Mouse (Mus musculus) frontal cortex, postnatal 36 days (tissue): ENCODE measurements around the gene Il6ra.

Source experiments
- DNase-seq, 2 experiments: peaks; one replicate each; pipeline ENCODE4 v3.0.0; 2022; ENCODE audit warnings: low spot score in 2 of 2

Il6ra gene

DNA sequence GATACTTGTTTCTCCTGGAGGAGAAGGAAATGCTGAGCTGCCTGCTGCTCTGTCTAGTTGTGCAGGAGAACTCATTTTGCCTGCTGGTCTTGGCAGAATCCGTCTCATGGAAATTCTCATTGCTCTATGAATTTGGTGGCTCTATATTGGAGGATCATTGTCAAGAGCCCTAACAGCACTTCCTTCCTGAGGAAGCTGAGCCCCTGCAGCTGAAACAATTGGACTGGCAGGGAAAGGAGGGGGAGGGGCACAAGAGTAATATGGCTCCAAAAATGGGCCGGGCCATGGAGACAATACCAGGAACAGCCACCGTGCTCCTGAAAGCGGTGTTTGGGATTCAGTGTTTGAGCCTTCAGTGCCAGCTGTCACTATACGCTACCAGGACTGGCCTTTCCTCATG is 59.2 kb downstream of the Il6ra start:
- DNase-seq: no peak

DNA sequence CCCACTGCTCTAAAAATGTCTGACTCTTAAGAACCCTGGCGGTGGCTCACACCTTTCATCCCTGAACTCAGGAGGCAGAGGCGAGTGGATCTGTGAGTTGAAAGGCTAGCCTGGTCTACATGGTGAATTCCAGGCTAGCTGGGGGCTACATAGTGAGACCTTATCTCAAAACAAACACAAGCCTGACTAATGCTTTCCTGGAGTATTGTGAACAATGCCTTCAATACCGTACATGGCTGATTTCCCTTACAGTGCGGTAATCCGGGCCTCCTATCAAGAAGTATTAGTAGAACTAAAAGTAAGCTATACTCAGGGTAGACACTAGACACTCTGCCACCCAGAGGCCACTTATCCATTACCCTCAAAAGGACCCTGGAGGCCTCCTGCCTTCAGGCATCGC is 64.9 kb downstream of the Il6ra start:
- no peak for DNase-seq

DNA sequence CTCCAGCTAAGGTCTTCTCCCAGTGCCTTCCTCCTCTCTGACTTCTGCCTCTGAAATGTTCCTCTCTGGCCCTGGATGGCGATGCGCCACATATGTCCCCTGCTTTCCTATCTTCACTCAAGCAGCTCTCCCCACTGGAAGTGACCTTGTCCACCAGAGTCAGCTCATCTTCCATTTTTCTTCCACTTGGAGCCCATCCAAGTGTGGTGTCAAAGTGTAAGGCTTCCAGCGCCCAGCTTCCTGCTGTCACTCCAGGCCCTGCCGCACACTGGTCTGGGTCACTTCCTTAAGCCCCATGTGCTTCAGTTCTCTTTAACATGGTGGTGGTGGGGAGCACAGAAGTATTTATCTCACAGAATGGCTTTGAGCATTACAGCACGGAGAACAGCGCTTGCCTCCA is 65.4 kb downstream of the Il6ra start:
- no peak for DNase-seq

DNA sequence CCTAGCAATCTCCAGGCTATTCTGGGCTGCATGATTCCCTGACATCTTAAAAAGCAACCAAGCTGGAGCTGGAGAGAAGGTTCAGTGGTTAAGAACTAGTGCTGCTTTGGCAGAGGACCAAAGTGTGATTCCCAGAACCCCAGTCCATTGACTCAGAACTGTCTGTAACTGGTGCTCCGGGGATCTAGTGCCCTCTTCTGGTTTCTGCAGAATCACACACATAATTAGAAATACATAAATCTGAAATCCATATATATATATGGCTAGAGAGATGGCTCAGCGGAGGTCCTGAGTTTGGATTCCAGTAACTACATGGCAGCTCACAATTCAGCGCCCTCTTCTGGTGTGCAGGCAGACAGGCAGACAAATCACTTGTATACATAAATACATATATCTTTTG is 65.9 kb downstream of the Il6ra start:
- DNase-seq: no peak

DNA sequence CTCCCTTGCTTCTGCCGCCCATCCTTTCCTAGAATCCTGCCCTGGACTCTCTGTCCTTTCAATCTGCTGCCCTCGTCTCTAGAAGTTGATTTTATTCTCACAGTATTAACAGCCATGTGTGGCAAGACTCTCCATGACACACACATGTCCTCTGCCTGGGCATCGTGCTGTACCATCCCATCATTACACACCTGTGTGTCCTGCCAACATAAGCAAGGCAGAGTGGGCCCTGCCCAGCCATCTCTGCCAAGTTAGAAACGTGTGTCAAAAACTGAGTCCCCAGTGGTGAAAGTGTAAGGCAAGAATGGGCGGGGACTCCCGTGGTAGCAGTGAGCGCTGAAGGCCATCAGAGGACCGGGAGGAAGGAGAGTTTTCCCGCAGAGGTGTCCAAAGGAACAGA is 67.2 kb downstream of the Il6ra start:
- DNase-seq: no peak

DNA sequence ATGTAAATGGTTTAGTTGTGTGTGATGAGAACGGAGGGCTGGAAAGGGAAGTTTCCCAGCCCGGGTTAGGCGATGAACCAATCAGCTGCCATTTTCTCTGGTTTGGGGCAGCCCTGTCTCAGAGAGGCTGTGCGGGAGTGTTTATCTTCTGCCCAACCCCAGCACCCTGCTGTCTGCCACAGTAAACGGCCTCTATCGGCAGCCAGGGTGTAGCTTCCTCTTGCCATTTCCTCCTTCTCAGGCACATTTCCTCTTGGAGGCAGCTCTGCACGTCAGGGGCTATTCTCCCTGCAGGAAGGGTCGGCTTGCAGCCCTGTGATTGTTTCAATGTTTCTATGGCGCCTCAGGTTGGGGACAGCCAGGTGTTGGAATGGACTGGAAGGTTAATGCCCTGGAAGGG is 69.8 kb downstream of the Il6ra start:
- DNase-seq: no peak

DNA sequence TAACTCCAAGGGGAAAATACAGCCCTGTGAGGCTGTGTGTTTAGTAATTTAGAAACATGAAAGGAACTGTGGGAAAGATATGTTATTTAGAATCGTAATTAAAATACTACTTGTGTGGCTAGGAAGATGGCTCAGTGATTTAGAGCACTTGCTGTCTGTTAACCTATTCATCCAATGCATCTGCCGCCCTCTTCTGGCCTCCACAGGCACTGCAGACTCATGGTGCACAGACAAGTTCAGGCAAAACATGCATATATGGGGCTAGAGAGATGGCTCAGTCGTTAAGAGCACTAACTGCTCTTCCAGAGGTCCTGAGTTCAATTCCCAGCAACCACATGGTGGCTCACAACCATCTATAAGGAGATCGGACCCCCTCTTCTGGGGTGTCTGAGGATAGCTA is 70.7 kb downstream of the Il6ra start:
- DNase-seq: no peak

DNA sequence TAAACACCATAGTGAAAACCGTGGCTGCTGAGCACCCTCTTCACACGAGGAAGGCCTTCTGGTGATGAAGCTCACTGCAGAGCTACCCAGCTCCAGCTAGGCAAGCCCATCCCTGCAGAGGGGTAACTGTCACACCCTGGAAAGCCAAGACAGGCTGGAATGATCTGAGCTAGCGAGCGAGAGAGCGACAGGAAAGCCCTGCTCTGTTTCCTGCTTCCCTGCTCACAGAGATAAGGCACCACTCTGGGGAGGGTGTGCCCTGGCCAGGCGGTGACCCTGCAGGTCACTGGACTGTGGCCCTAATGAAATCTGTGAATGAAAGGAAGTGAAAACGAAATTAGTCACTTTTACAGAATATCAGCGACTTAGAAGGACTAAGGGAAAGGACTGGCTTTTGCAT is 77.6 kb downstream of the Il6ra start:
- DNase-seq: no peak

DNA sequence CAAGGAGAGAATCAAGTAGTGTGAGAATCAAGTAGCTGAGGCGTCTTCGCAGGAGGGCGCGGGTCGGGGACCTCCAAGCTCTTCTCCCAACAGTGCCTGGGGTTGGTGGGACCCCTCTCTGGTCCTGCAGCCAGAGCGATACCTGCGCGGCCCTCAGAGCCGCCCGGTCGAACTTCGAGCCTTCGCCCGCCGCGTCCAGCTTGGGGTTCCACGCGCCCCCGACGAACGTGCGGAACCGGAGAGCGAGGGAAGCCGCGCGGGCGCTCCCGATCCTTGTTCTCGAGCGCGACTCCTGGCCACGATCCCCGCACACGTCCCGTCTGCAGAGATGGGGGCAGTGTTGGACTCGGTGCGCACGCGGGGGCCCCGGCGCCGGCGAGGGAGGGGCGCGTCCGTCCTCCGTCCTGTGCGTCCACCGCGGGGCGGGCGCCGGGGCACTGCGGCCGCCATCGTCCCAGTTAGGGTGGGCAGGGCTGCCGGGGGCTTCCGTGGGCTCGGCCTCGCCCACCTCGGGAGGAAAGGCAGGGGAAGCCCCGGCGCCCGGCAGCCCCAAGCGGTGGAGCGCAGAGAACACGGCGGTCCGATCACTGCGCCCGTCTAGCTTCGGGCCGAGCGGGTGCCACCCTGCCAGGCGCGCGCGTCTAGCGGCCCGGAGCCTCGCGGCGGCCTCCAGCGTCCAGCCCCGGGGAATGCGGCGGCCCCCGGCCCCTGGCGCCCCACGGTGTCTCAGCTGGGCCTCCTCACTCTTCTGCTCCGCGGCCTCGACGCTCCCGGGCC is 82.0 kb downstream of the Il6ra start, which contains the start of gene She:
TSS of gene She (plus strand) at position 556 of the 777 bp plus-strand sequence.
- DNase-seq: no peak

DNA sequence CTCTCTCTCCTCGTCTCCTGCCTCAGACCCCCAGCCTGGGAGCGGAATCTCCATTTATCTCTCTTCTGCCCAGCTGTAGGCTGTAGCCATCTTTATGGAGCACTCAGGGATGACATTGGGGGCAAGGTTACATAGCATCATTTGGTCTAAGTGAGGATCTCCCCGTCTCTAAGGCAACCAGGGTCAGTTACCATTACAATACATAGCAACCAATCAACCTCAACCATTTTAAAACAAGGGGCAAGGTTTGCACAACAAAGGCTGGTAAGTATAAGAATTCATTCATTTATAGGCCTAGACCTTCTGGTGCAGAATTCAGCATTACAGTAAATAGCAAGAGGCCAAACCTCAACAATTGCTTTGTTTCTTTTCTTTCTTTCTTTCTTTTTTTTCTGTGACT is 86.7 kb downstream of the Il6ra start:
- no peak for DNase-seq

DNA sequence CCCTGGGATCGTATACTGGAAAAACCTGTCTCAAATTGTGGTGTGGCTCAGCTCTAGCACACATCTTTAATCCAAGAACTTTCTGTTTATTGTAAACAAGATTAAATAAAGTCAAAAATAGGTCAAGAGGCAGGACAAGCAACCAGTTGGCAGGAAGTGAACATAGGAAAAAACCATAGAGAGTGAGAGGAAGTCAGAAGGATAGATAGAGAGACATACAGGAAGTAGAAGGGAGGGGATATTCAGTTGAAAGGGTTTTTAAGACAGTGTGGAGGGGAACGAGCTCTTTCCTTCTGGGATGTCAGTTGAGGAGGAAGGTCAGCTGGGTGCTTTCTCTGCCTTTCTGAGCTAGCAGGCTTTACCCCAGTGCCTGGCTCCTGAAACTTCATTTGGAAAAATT is 89.4 kb downstream of the Il6ra start:
- no peak for DNase-seq

DNA sequence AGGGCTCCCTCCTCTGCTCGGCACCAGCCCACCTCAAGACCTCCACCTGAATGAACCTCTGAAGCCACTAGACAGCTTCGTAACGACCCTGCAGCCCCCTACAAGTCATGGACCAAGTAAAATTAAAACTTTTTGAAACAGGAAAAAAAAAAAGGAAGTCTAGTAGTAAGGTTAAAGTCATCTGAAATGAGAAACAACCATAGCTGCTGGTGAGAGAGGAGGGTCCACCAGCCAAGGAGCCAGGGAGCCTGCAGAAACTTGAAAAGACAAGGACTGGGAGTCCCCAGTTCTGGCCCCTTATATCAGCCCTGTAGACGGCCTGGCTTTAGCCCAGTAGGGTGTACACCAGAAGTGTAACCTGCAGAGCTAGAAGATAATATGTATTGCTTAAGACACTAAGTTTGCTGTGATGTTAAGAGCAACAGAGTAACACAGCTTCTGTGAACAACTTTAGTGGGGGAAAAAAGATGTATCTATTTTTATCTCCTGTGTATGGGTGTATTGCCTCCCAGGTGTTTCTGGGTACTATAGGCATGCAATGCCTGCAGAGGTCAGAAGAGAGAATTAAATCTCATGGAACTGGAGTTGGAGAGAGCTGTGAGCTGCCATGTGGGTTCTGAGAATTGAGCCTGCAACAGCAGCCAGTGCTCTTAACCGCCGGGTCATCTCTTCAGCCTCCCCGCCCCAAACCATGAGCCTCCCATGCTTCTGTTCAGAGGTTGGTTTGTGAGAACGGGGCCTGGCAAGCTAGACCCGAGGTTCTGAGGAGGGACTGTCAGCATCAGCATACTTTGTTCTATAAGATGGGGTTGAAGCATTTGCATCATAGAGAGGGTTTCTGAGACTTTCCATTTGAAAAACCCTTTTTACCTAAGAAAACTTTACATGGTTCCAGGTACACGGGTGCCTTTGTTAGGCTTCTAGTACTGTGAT is 91.2 kb downstream of the Il6ra start:
- no peak for DNase-seq

DNA sequence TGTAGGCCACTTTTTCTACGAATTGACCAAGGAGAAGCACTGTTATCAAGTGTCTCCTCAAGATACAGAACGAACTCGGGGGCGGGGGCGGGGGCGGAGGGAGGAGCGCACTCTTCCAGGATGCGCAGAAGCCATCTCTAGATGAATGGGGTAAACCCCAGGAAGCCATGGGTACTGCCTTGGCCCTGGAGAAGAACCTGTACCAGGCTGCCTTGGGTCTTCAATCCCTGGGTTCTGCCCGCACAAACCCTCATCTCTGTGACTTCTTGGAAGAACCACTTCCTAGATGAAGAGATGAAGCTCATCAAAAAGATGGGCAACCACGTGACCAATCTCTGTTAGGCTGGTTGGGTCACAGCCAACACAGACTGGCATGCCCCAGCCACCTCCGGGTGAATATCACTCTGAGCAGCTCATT is 91.9 kb downstream of the Il6ra start:
- DNase-seq: no peak

DNA sequence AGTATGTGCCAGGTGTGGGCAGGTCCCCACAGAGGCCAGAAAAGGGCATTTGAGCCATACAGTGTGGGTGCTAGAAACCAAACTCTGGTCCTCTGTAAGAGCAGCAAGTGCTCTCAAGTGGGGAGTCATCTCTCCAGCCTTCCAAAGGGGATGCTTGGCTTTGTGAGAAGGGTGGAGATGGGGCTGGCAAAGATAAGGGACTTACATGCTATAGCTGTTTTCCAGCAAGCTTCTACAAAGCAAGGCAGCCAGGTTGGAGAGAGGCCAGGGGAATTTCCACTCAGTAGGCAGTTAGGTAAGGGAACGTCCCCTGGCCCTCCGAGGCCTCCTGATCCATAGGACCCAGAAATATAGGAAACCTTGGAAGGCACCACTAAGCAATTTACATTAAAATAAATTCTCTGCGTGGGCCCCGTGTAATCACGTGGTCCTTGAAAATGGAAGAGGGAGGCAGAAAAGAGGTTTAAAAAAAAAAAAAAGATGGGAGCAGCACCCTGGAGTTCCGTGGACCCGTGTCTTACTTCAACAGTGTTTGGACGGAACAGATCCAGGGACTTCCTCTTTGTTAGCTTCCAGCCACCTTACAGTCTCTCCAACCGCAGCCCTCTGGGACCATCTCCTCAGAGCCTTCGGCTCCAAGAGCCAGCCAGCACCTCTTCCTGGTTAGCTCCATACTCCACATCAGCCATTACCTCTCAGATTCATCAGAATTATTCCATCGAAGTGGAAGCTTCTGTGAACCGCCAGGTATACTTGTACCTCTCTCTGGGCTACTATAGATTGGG is 92.5 kb downstream of the Il6ra start:
- DNase-seq: no peak

DNA sequence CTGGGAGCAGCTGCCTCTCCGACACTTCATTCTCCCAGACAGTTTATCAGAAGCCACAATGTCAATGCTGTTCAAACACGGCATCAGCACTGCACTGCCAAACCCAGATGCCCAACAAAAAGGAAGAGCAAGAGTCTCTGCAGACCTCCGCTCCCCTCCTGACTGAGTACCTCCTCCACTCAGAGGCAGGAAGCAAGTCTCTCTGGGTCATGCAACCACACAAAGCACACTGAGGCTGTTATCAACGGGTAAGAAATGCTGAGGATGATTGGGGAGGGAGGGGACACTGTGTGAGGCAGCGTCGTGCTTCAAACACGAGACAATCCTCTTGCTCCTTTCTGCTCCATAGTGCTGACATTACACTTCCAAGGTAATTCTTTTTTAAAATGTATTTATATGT is 93.1 kb downstream of the Il6ra start:
- DNase-seq: no peak

DNA sequence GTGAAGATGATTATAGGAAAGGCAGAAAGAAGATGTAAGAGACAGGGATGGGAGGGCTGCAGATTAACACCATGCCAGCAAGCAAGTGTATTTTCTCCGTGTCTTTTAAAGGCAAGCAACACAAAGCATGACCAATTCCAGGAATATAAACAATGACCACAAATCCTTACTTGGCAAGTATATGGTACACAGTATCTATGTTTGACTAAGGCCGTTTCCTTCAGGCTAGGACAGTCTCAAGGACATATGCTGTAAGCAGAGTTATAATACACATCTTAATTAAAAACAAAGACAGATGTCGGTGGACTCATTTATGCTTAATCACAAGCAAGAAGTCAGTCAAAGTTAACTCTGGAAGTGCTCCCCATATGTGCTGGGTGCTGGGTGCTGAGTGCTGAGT is 94.4 kb downstream of the Il6ra start:
- no peak for DNase-seq

DNA sequence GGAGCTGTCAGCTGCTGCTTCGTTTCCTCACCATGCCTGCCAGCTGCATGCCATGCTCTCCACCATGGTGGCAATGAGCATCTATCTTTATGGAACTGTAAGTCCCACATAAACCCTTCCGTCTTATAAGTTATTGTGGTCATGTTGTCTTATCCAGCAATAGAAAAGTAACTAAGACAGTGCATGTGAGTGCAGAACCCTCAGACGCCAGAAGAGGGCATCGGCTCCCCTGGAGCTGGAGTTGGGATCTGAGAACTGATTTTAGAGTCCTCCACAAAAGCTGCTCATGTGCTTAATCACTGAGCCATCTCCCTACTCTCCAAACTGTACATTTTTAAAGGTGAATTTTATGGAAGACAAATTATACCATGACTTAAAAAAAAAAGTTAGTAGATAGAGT is 95.9 kb downstream of the Il6ra start:
- DNase-seq: no peak
